Mouse (Mus musculus) G1E-ER4 (cell line): ENCODE results near the gene Galc. TPM values are rescaled to one million over a fixed set of nuclear protein-coding genes. Genes with fewer than 3 reads are reported as not detected.

Source experiments
- GATA1 ChIP-seq: IDR thresholded peaks from one replicate; pipeline ENCODE4 v1.8.0; 2012; ENCODE audit warnings: low read length, inconsistent platforms
- polyA plus RNA-seq: library from polyadenylated mRNA; stranded (reverse); fragments of >175 nt; gene quantifications from 2 replicates; pipeline ENCODE4 v1.2.3, GENCODE M21; 2012

The Galc gene
- polyA plus RNA-seq, 1 experiment: 6.6 TPM

- no peak for TF ChIP-seq GATA1
Observed at GRCm38 (mm10) chr12:98214191-98214590, 45.1 kb downstream of the Galc start.

GRCm38 (mm10) chr12:98213791-98214190 lies 45.5 kb downstream of the Galc start:
- no peak for TF ChIP-seq GATA1

- TF ChIP-seq GATA1: no peak
Observed at GRCm38 (mm10) chr12:98213332-98213731, 45.9 kb downstream of the Galc start.

- TF ChIP-seq GATA1: no peak
Observed at GRCm38 (mm10) chr12:98212457-98213175, 46.6 kb downstream of the Galc start.

GRCm38 (mm10) chr12:98210495-98210894 lies 48.8 kb downstream of the Galc start:
- no peak for TF ChIP-seq GATA1

GRCm38 (mm10) chr12:98208104-98208503 lies 51.2 kb downstream of the Galc start:
- no peak for TF ChIP-seq GATA1

- TF ChIP-seq GATA1: no peak
Observed at GRCm38 (mm10) chr12:98205450-98206051, 53.7 kb downstream of the Galc start.

- no peak for TF ChIP-seq GATA1
Observed at GRCm38 (mm10) chr12:98197401-98197800, 61.9 kb downstream of the Galc start.

GRCm38 (mm10) chr12:98190201-98190600 lies 69.1 kb downstream of the Galc start:
- no peak for TF ChIP-seq GATA1

GRCm38 (mm10) chr12:98189096-98189495 lies 70.2 kb downstream of the Galc start:
- no peak for TF ChIP-seq GATA1

- no peak for TF ChIP-seq GATA1
Observed at GRCm38 (mm10) chr12:98187186-98187899, 71.9 kb downstream of the Galc start.

- no peak for TF ChIP-seq GATA1
Observed at GRCm38 (mm10) chr12:98181729-98182128, 77.5 kb downstream of the Galc start.

- TF ChIP-seq GATA1: no peak
Observed at GRCm38 (mm10) chr12:98180807-98181206, 78.5 kb downstream of the Galc start.

GRCm38 (mm10) chr12:98180235-98180800 lies 78.9 kb downstream of the Galc start:
- no peak for TF ChIP-seq GATA1

GRCm38 (mm10) chr12:98179496-98179895 lies 79.8 kb downstream of the Galc start:
- no peak for TF ChIP-seq GATA1

GRCm38 (mm10) chr12:98176632-98177031 lies 82.6 kb downstream of the Galc start:
- no peak for TF ChIP-seq GATA1
